Mouse (Mus musculus) intestine, postnatal 0 days (tissue): Measurements from ENCODE around the gene Gpr61. TPM values are rescaled to one million over a fixed set of nuclear protein-coding genes. Genes with fewer than 3 reads are reported as not detected.

Source experiments
- ATAC-seq: fragments of 200-750 bp; cut with Nextera tagmentation; 2 replicates; pipeline ENCODE4 v1.8.0; 2017; ENCODE audit warnings: mild to moderate bottlenecking, moderate TSS enrichment, moderate library complexity
- H3K27ac ChIP-seq: fragments of 300-500 bp; sonication (generic); 2 replicates; pipeline ENCODE4 v1.5.1; 2014; ENCODE audit warnings: mild to moderate bottlenecking, low read depth, low read length, moderate library complexity
- H3K27me3 ChIP-seq: fragments of 300-500 bp; sonication (generic); replicated peaks from 2 replicates; pipeline ENCODE4 v1.6.1; 2014; ENCODE audit warnings: low read length, mixed read lengths; ENCODE audit not compliant: control insufficient read depth, insufficient read depth
- H3K36me3 ChIP-seq: fragments of 300-500 bp; sonication (generic); 2 replicates; pipeline ENCODE4 v1.6.1; 2014; ENCODE audit warnings: mild to moderate bottlenecking, moderate library complexity; ENCODE audit not compliant: control insufficient read depth, insufficient read depth
- H3K4me1 ChIP-seq: fragments of 300-500 bp; sonication (generic); replicated peaks from 2 replicates; pipeline ENCODE4 v1.6.1; 2014; ENCODE audit warnings: antibody characterized with exemption, low read length, mixed read lengths; ENCODE audit not compliant: control insufficient read depth, insufficient read depth
- H3K4me2 ChIP-seq: fragments of 300-500 bp; sonication (generic); replicated peaks from 2 replicates; pipeline ENCODE4 v1.6.1; 2014; ENCODE audit warnings: low read depth, mild to moderate bottlenecking, moderate library complexity
- H3K4me3 ChIP-seq: fragments of 300-500 bp; sonication (generic); 2 replicates; pipeline ENCODE4 v1.5.1; 2014; ENCODE audit warnings: low read depth, low read length
- H3K9ac ChIP-seq: fragments of 300-500 bp; sonication (generic); 2 replicates; pipeline ENCODE4 v1.6.1; 2014; ENCODE audit warnings: mild to moderate bottlenecking, low read depth, low read length
- H3K9me3 ChIP-seq: fragments of 300-500 bp; sonication (generic); 2 replicates; pipeline ENCODE4 v1.6.1; 2016; ENCODE audit warnings: mixed run types; ENCODE audit not compliant: control insufficient read depth
- CTCF ChIP-seq: sonication (generic); IDR thresholded peaks from 2 replicates; pipeline ENCODE4 v1.5.1; 2016; ENCODE audit warnings: low read depth, mild to moderate bottlenecking, control low read depth, antibody characterized with exemption, moderate library complexity
- WGBS: fragments of 180-500 bp; shearing (Covaris S2); extraction: QIAGEN DNeasy Blood & Tissue Kit; methylation state at CpG from one replicate; pipeline ENCODE4 v1.1.7; 2014; 5-methylcytosine and 5-hydroxymethylcytosine counted together
- polyA plus RNA-seq: library from polyadenylated mRNA; unstranded; fragments of >200 nt; fragmentation: Nextera tagmentation; extraction: Ambion mirVana; gene quantifications from 2 replicates; pipeline ENCODE4 v1.2.1, GENCODE M21; 2015

Gpr61 gene
- polyA plus RNA-seq, 1 experiment from 2014 or later: 0.05 TPM

GRCm38 (mm10) chr3:108188716-108189490 lies 34.2 kb upstream of the Gpr61 start:
- no peak for TF ChIP-seq CTCF

GRCm38 (mm10) chr3:108187111-108187795 lies 32.6 kb upstream of the Gpr61 start:
- no peaks in the 10 kb centered on the region; the same call in 1 of the 2 replicates for H3K36me3 ChIP-seq

More at GRCm38 (mm10) chr3:108188716-108189490, 34.2 kb upstream of the Gpr61 start:
- Histone ChIP-seq H3K9me3 (no peaks in the 10 kb centered on the region), H3K36me3 (no peaks in the 10 kb centered on the region; the same call in 1 of the 2 replicates), H3K4me3 (no peak overlapping the region), H3K4me2 (no peak overlapping the region), H3K27me3 (no peaks in the 10 kb centered on the region), H3K27ac (no peak overlapping the region), H3K4me1 (0 out of 2 replicates have a peak, but pooled peaks cover 2% of the 10 kb centered on the region), H3K9ac (no peak overlapping the region)
- ATAC-seq: no peak
- WGBS: 82% methylated on average over 9 of the region's 9 CpGs

GRCm38 (mm10) chr3:108186098-108187047 lies 31.7 kb upstream of the Gpr61 start, which contains the start of gene Amigo1:
Gene Amigo1 (plus strand): TSS chr3:108186335.
- no peak for TF ChIP-seq CTCF
- H3K4me3 ChIP-seq: peak within 1 kb of the TSS; percentile 71
- H3K27me3 ChIP-seq: no peaks in the 10 kb centered on the region
- H3K4me2 ChIP-seq: peak within 1 kb of the TSS; percentile 92
- peak; percentile 58 for ATAC-seq
- 3% methylated on average over 91 of the region's 100 CpGs for WGBS
- peak within 1 kb of the TSS; percentile 67 for H3K9ac ChIP-seq
- H3K9me3 ChIP-seq: no peaks in the 10 kb centered on the region
- H3K4me1 ChIP-seq: 0 out of 2 replicates have a peak, but pooled peaks cover 2% of the 10 kb centered on the region
- H3K27ac ChIP-seq: no peak within 1 kb of the TSS
- no peaks in the 10 kb centered on the region; the same call in 1 of the 2 replicates for H3K36me3 ChIP-seq

More at GRCm38 (mm10) chr3:108187111-108187795, 32.6 kb upstream of the Gpr61 start:
- WGBS: 78% methylated on average over 20 of the region's 20 CpGs
- Histone ChIP-seq H3K27ac (no peak overlapping the region), H3K9ac (no peak overlapping the region), H3K27me3 (no peaks in the 10 kb centered on the region), H3K4me3 (no peak overlapping the region; the same call in 1 of the 2 replicates), H3K4me1 (0 out of 2 replicates have a peak, but pooled peaks cover 2% of the 10 kb centered on the region), H3K4me2 (peak overlapping the region; percentile 92), H3K9me3 (no peaks in the 10 kb centered on the region)
- TF ChIP-seq CTCF: no peak
- ATAC-seq: no peak

- H3K9me3 ChIP-seq: no peaks in the 10 kb centered on the region
- no peaks in the 10 kb centered on the region for H3K27me3 ChIP-seq
- 0 out of 2 replicates have a peak, but pooled peaks cover 2% of the 10 kb centered on the region for H3K4me1 ChIP-seq
- peak overlapping the region; percentile 92 for H3K4me2 ChIP-seq
- ATAC-seq: no peak
- TF ChIP-seq CTCF: no peak
- WGBS: 3% methylated on average over 16 of the region's 16 CpGs
- no peak overlapping the region for H3K27ac ChIP-seq
- H3K4me3 ChIP-seq: peak overlapping the region; percentile 71
- no peaks in the 10 kb centered on the region; the same call in 1 of the 2 replicates for H3K36me3 ChIP-seq
- H3K9ac ChIP-seq: 0 out of 2 replicates have a peak overlapping the region, but pooled peaks have one; percentile 67
Observed at GRCm38 (mm10) chr3:108185460-108186097, 30.9 kb upstream of the Gpr61 start.

GRCm38 (mm10) chr3:108184742-108185141 lies 30.1 kb upstream of the Gpr61 start:
- Histone ChIP-seq H3K4me2 (no peak overlapping the region), H3K4me1 (0 out of 2 replicates have a peak, but pooled peaks cover 2% of the 10 kb centered on the region), H3K27me3 (no peaks in the 10 kb centered on the region), H3K27ac (no peak overlapping the region), H3K36me3 (no peaks in the 10 kb centered on the region; the same call in 1 of the 2 replicates), H3K9ac (no peak overlapping the region), H3K4me3 (no peak overlapping the region), H3K9me3 (no peaks in the 10 kb centered on the region)
- ATAC-seq: no peak
- TF ChIP-seq CTCF: no peak
- 78% methylated on average over 3 of the region's 3 CpGs for WGBS
